Mouse (Mus musculus): ENCODE data around the gene Rab21. TPM values are rescaled to one million over a fixed set of nuclear protein-coding genes. Genes with fewer than 3 reads are reported as not detected.

The Rab21 gene
- polyA plus RNA-seq, 1 experiment from 2014 or later, result 4.3 TPM

GRCm38 (mm10) chr10:115298683-115299082 is 16.7 kb downstream of the Rab21 start:
- peaks cover 51% of the 10 kb centered on the region for H3K36me3 ChIP-seq

GRCm38 (mm10) chr10:115297582-115297981 is 17.8 kb downstream of the Rab21 start:
- Histone ChIP-seq H3K9me3 (no peaks in the 10 kb centered on the region), H3K27ac (no peak overlapping the region), H3K36me3 (peaks cover 60% of the 10 kb centered on the region), H3K4me1 (no peaks in the 10 kb centered on the region), H3K9ac (no peak overlapping the region), H3K4me3 (no peak overlapping the region), H3K27me3 (no peaks in the 10 kb centered on the region), H3K4me2 (no peak overlapping the region)
- no peak for ATAC-seq (ENCODE audit: insufficient number of reproducible peaks, insufficient read depth, low FRiP score, low TSS enrichment, low read depth)
- WGBS, result 96% methylated on average over 5 of the region's 5 CpGs

More at GRCm38 (mm10) chr10:115298683-115299082, 16.7 kb downstream of the Rab21 start:
- no peak overlapping the region for H3K4me3 ChIP-seq
- H3K4me1 ChIP-seq, result no peaks in the 10 kb centered on the region
- no peak for ATAC-seq (ENCODE audit: insufficient number of reproducible peaks, insufficient read depth, low FRiP score, low TSS enrichment, low read depth)
- H3K9me3 ChIP-seq, result 0 out of 2 replicates have a peak, but pooled peaks cover 1% of the 10 kb centered on the region
- WGBS, result 86% methylated on average over 4 of the region's 4 CpGs
- no peak overlapping the region for H3K27ac ChIP-seq
- no peak overlapping the region for H3K9ac ChIP-seq
- no peaks in the 10 kb centered on the region for H3K27me3 ChIP-seq
- no peak overlapping the region for H3K4me2 ChIP-seq

- Histone ChIP-seq H3K36me3 (peaks cover 66% of the 10 kb centered on the region), H3K9ac (no peak overlapping the region), H3K27ac (no peak overlapping the region), H3K4me3 (no peak overlapping the region), H3K4me2 (no peak overlapping the region), H3K27me3 (no peaks in the 10 kb centered on the region), H3K9me3 (no peaks in the 10 kb centered on the region), H3K4me1 (no peaks in the 10 kb centered on the region)
- no peak for ATAC-seq (ENCODE audit: insufficient number of reproducible peaks, insufficient read depth, low FRiP score, low TSS enrichment, low read depth)
- WGBS, result 79% methylated on average over 9 of the region's 9 CpGs
Measured at GRCm38 (mm10) chr10:115296401-115296935, 18.9 kb downstream of the Rab21 start.

DNA sequence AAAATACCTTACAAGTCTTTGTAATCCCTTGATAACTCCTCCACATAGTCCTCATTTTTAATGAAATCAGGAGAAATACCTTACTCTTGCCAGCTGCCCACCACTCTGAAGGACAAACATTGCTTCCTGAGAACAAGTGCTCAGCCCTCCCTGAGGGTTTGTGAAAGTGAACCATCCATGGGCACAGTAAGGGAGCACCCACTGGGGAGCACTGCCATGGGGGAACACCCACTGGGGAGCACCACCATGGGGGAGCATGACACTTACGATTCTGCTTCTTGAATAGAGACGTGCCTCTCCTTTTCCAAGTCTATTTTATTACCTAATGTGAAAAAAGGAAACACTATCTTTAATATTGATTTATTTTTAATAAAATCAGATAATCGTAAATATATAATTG is 20.2 kb downstream of the Rab21 start:
- no peak for ATAC-seq (ENCODE audit: insufficient number of reproducible peaks, insufficient read depth, low FRiP score, low TSS enrichment, low read depth)
- Histone ChIP-seq H3K4me2 (no peak overlapping the region), H3K27ac (no peak overlapping the region), H3K9me3 (no peaks in the 10 kb centered on the region), H3K27me3 (no peaks in the 10 kb centered on the region), H3K9ac (no peak overlapping the region), H3K4me3 (no peak overlapping the region), H3K36me3 (peaks cover 65% of the 10 kb centered on the region), H3K4me1 (no peaks in the 10 kb centered on the region)
- 97% methylated on average over 3 of the region's 3 CpGs for WGBS

DNA sequence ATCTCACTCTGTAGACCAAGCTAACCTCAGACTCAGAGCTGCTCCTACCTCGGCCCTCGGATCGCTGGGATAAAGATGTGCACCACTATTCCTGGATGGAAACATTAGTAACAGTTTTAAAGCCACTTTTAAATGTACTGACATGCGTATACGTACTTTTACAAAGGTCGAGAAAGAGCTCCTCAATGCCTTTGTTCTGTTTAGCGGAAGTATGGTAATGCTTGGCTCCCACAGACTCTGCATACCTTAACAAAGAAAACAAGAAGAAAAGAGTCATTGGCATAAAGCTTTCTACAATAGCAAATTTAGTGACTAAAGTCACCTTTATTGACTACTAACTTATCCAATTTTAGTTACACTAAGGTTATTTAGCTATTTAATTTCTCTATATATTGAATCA is 20.7 kb downstream of the Rab21 start:
- Histone ChIP-seq H3K9me3 (no peaks in the 10 kb centered on the region), H3K36me3 (peaks cover 65% of the 10 kb centered on the region), H3K4me1 (no peaks in the 10 kb centered on the region), H3K4me3 (no peak overlapping the region), H3K4me2 (no peak overlapping the region), H3K27ac (no peak overlapping the region), H3K9ac (no peak overlapping the region), H3K27me3 (no peaks in the 10 kb centered on the region)
- no peak for ATAC-seq (ENCODE audit: insufficient number of reproducible peaks, insufficient read depth, low FRiP score, low TSS enrichment, low read depth)
- WGBS, result 94% methylated on average over 7 of the region's 7 CpGs

DNA sequence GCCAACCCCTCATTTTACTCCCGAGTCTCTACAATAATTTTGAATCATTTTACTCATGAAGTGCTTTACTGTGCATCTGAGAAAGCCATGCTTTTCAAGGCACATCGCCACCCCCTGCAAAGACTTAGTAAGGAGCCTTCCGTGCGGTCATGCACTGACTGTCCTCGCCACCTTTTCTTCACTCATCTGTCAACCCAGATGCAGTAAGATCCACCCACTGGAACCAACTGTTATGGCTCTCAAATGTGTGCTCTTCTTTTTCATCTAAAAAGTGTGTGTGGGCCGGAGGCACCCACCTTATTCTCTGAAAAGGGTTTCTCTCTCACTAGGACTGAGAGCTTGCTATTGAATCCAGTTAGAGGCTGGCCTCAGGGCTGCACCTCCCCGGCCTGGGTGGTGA is 21.4 kb downstream of the Rab21 start:
- 91% methylated on average over 7 of the region's 7 CpGs for WGBS
- H3K36me3 ChIP-seq, result peaks cover 64% of the 10 kb centered on the region

DNA sequence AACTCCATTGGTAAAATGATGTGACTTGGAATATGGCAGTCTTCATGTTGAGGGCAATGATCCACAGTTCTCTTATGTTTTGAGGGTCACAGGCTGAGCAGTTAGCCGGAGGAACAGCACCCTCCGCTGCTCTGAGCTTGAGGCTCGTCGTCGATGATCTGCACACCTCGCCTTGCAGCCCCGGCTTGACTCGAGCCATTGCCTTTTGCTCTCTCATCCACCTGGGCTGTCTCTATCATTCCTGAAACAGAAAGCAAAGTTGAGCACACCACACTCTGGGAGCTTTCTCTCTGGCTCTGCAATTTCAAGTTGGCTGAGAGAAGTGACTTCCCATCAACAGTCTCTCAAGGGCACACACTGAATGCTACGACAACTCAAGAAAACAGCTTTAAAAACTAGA is 24.7 kb downstream of the Rab21 start:
- Histone ChIP-seq H3K4me2 (no peak overlapping the region), H3K4me1 (no peaks in the 10 kb centered on the region), H3K27me3 (no peaks in the 10 kb centered on the region), H3K4me3 (no peak overlapping the region), H3K36me3 (peaks cover 77% of the 10 kb centered on the region), H3K9ac (no peak overlapping the region), H3K9me3 (no peaks in the 10 kb centered on the region), H3K27ac (no peak overlapping the region)
- no peak for ATAC-seq (ENCODE audit: insufficient number of reproducible peaks, insufficient read depth, low FRiP score, low TSS enrichment, low read depth)
- 95% methylated on average over 9 of the region's 9 CpGs for WGBS

More for the DNA sequence above, 21.4 kb downstream of the Rab21 start:
- no peak for ATAC-seq (ENCODE audit: insufficient number of reproducible peaks, insufficient read depth, low FRiP score, low TSS enrichment, low read depth)
- Histone ChIP-seq H3K9me3 (no peaks in the 10 kb centered on the region), H3K27me3 (no peaks in the 10 kb centered on the region), H3K9ac (no peak overlapping the region), H3K27ac (no peak overlapping the region), H3K4me3 (no peak overlapping the region), H3K4me1 (no peaks in the 10 kb centered on the region), H3K4me2 (no peak overlapping the region)

DNA sequence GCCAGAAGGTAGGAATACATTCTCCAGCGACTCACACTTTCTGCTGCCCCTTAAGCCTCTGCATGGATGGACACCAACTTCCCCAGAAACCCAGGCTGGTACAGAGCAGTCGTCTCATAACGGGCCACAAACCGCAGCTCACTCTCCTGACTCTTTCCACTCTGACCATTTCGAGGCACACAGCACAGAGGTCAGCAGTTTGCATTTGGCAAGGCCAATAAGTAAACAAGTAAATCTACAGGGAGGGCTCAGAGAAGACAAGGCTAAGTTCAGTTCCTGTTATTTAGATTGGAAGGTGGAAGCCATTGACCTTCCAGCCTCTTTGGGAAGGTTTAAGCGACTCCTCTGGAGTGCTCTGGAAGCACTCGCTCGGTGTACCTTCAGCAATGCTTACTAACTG is 26.5 kb downstream of the Rab21 start:
- no peak overlapping the region for H3K4me2 ChIP-seq
- H3K27me3 ChIP-seq, result no peaks in the 10 kb centered on the region
- H3K9me3 ChIP-seq, result no peaks in the 10 kb centered on the region
- ATAC-seq (ENCODE audit: insufficient number of reproducible peaks, insufficient read depth, low FRiP score, low TSS enrichment, low read depth), result no peak
- WGBS, result 91% methylated on average over 8 of the region's 8 CpGs
- no peak overlapping the region for H3K4me3 ChIP-seq
- no peak overlapping the region for H3K9ac ChIP-seq
- no peak overlapping the region for H3K27ac ChIP-seq
- H3K4me1 ChIP-seq, result no peaks in the 10 kb centered on the region
- H3K36me3 ChIP-seq, result peaks cover 67% of the 10 kb centered on the region

DNA sequence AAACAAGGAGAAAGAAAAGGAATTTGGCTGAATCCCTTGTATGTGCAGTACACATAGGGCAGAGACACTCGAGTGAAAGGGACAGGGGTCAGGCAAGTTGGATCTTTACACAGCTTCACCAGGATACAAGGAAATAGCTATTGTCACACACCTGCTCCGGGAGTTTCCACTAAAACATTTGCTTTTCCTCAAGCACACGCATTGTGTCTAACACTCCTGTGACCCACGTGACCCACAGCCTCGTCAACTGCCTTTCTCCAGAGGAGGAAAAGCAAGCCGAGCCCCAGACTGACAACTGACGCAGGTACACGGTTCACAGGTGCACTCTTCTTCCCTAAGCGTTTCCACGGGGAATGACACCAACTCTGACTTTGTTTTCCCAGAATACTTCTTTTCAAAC is 31.2 kb downstream of the Rab21 start:
- Histone ChIP-seq H3K36me3 (peaks cover 27% of the 10 kb centered on the region), H3K4me2 (no peak overlapping the region), H3K9ac (no peak overlapping the region), H3K9me3 (no peaks in the 10 kb centered on the region), H3K4me3 (no peak overlapping the region), H3K27ac (no peak overlapping the region), H3K27me3 (no peaks in the 10 kb centered on the region), H3K4me1 (no peaks in the 10 kb centered on the region)
- ATAC-seq (ENCODE audit: insufficient number of reproducible peaks, insufficient read depth, low FRiP score, low TSS enrichment, low read depth), result no peak
- 77% methylated on average over 10 of the region's 10 CpGs for WGBS

- H3K4me3 ChIP-seq, result no peak overlapping the region
- H3K36me3 ChIP-seq, result peaks cover 6% of the 10 kb centered on the region
- H3K4me1 ChIP-seq, result no peaks in the 10 kb centered on the region
- H3K27me3 ChIP-seq, result no peaks in the 10 kb centered on the region
- no peak overlapping the region for H3K9ac ChIP-seq
- H3K27ac ChIP-seq, result no peak overlapping the region
- no peak for ATAC-seq (ENCODE audit: insufficient number of reproducible peaks, insufficient read depth, low FRiP score, low TSS enrichment, low read depth)
- WGBS, result 88% methylated on average over 10 of the region's 10 CpGs
- H3K4me2 ChIP-seq, result no peak overlapping the region
- H3K9me3 ChIP-seq, result no peaks in the 10 kb centered on the region
Measured at GRCm38 (mm10) chr10:115281381-115281780, 34.0 kb downstream of the Rab21 start.

- H3K27ac ChIP-seq, result no peak overlapping the region
- no peaks in the 10 kb centered on the region for H3K9me3 ChIP-seq
- no peaks in the 10 kb centered on the region for H3K27me3 ChIP-seq
- no peaks in the 10 kb centered on the region for H3K36me3 ChIP-seq
- no peak for ATAC-seq (ENCODE audit: insufficient number of reproducible peaks, insufficient read depth, low FRiP score, low TSS enrichment, low read depth)
- no peaks in the 10 kb centered on the region for H3K4me1 ChIP-seq
- H3K4me3 ChIP-seq, result no peak overlapping the region
- 50% methylated on average over 5 of the region's 5 CpGs for WGBS
- no peak overlapping the region for H3K4me2 ChIP-seq
- no peak overlapping the region for H3K9ac ChIP-seq
Measured at GRCm38 (mm10) chr10:115271649-115272048, 43.7 kb downstream of the Rab21 start.

GRCm38 (mm10) chr10:115270612-115271390 is 44.6 kb downstream of the Rab21 start:
- no peaks in the 10 kb centered on the region for H3K27me3 ChIP-seq
- no peak for ATAC-seq (ENCODE audit: insufficient number of reproducible peaks, insufficient read depth, low FRiP score, low TSS enrichment, low read depth)
- 84% methylated on average over 12 of the region's 12 CpGs for WGBS
- no peak overlapping the region for H3K4me3 ChIP-seq
- no peak overlapping the region for H3K9ac ChIP-seq
- H3K36me3 ChIP-seq, result no peaks in the 10 kb centered on the region
- H3K27ac ChIP-seq, result no peak overlapping the region
- no peaks in the 10 kb centered on the region for H3K9me3 ChIP-seq
- H3K4me1 ChIP-seq, result no peaks in the 10 kb centered on the region
- no peak overlapping the region for H3K4me2 ChIP-seq
